Mouse (Mus musculus) midbrain, embryonic 16.5 days (tissue): ENCODE measurements around the gene Man2a2. TPM values are rescaled to one million over a fixed set of nuclear protein-coding genes. Genes with fewer than 3 reads are reported as not detected.

Experiments used
- ATAC-seq: fragments of 200-750 bp; cut with Nextera tagmentation; 2 replicates; pipeline ENCODE4 v1.8.0; 2017; ENCODE audit warnings: moderate TSS enrichment
- H3K27ac ChIP-seq: fragments of 300-500 bp; sonication (generic); 2 replicates; pipeline ENCODE4 v1.5.1; 2014; ENCODE audit warnings: mild to moderate bottlenecking, low read length, mixed read lengths
- H3K27me3 ChIP-seq: fragments of 300-500 bp; sonication (generic); 2 replicates; pipeline ENCODE4 v1.6.1; 2014; ENCODE audit warnings: low read depth, low read length, mixed read lengths; ENCODE audit not compliant: control insufficient read depth, insufficient read depth
- H3K36me3 ChIP-seq: fragments of 300-500 bp; sonication (generic); 2 replicates; pipeline ENCODE4 v1.6.1; 2014; ENCODE audit warnings: mild to moderate bottlenecking, low read length, moderate library complexity, mixed read lengths; ENCODE audit not compliant: control insufficient read depth, insufficient read depth
- H3K4me1 ChIP-seq: fragments of 300-500 bp; sonication (generic); 2 replicates; pipeline ENCODE4 v1.6.1; 2014; ENCODE audit warnings: mild to moderate bottlenecking, low read length, mixed read lengths; ENCODE audit not compliant: control insufficient read depth, insufficient read depth
- H3K4me2 ChIP-seq: fragments of 300-500 bp; sonication (generic); 2 replicates; pipeline ENCODE4 v1.6.1; 2014; ENCODE audit warnings: mild to moderate bottlenecking, low read length, mixed read lengths
- H3K4me3 ChIP-seq: fragments of 300-500 bp; sonication (generic); 2 replicates; pipeline ENCODE4 v1.5.1; 2014; ENCODE audit warnings: low read depth, mild to moderate bottlenecking, low read length, moderate library complexity, mixed read lengths
- H3K9ac ChIP-seq: fragments of 300-500 bp; sonication (generic); 2 replicates; pipeline ENCODE4 v1.6.1; 2014; ENCODE audit warnings: low read depth, low read length, mixed read lengths
- H3K9me3 ChIP-seq: fragments of 300-500 bp; sonication (generic); replicated peaks from 2 replicates; pipeline ENCODE4 v1.6.1; 2014; ENCODE audit warnings: mild to moderate bottlenecking, low read length, mixed read lengths; ENCODE audit not compliant: control insufficient read depth, poor library complexity, severe bottlenecking
- WGBS: fragments of 180-500 bp; shearing (Covaris S2); extraction: QIAGEN DNeasy Blood & Tissue Kit; methylation state at CpG from one replicate; pipeline ENCODE4 v1.1.7; 2014; 5-methylcytosine and 5-hydroxymethylcytosine counted together
- polyA plus RNA-seq: library from polyadenylated mRNA; unstranded; fragments of >200 nt; fragmentation: Nextera tagmentation; extraction: Ambion mirVana; gene quantifications from 2 replicates; pipeline ENCODE4 v1.2.1, GENCODE M21; 2015

Gene Man2a2
- polyA plus RNA-seq, 1 experiment from 2014 or later, result 25.2 TPM

- Histone ChIP-seq H3K4me1 (no peaks in the 10 kb centered on the region), H3K9me3 (no peaks in the 10 kb centered on the region), H3K4me2 (no peak overlapping the region), H3K4me3 (no peak overlapping the region), H3K36me3 (no peaks in the 10 kb centered on the region), H3K9ac (no peak overlapping the region), H3K27ac (no peak overlapping the region), H3K27me3 (no peaks in the 10 kb centered on the region)
- WGBS, result 66% methylated on average over 10 of the region's 10 CpGs
- ATAC-seq, result no peak
These were observed 41.1 kb upstream of the Man2a2 start for GRCm38 (mm10) chr7:80412279-80412678.

DNA sequence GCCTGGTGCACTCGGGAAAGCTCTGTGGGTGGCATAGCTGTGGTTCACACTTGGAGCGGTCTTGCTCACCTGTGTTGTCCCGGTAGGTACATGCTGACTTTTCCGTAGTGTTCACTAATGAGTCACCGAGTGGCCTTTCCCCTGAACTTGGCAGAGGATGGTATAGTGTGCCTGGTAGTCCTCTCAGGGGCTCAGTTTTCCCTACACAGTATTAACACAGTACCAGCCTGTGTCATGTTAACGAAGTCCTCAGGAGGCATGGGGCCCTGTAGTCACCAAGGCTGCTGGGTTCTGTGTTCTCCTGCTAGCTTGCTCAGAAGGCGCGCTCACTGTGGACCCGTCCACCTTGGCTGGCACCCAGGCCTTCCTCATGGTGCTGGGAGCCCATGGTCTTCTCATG is 39.2 kb upstream of the Man2a2 start:
- H3K9me3 ChIP-seq, result no peaks in the 10 kb centered on the region
- no peaks in the 10 kb centered on the region for H3K36me3 ChIP-seq
- H3K4me2 ChIP-seq, result no peak overlapping the region
- H3K9ac ChIP-seq, result no peak overlapping the region
- H3K4me3 ChIP-seq, result no peak overlapping the region
- H3K4me1 ChIP-seq, result no peaks in the 10 kb centered on the region
- H3K27me3 ChIP-seq, result no peaks in the 10 kb centered on the region; the same call in 1 of the 2 replicates
- 82% methylated on average over 9 of the region's 9 CpGs for WGBS
- no peak for ATAC-seq
- H3K27ac ChIP-seq, result no peak overlapping the region

GRCm38 (mm10) chr7:80407712-80408111 is 36.5 kb upstream of the Man2a2 start:
- no peaks in the 10 kb centered on the region for H3K36me3 ChIP-seq
- H3K27me3 ChIP-seq, result peaks cover 3% of the 10 kb centered on the region; the same call in 1 of the 2 replicates
- no peaks in the 10 kb centered on the region for H3K9me3 ChIP-seq
- ATAC-seq, result no peak
- H3K27ac ChIP-seq, result no peak overlapping the region
- H3K4me1 ChIP-seq, result peaks cover 2% of the 10 kb centered on the region; the same call in 1 of the 2 replicates
- no peak overlapping the region for H3K4me2 ChIP-seq
- 80% methylated on average over 9 of the region's 9 CpGs for WGBS
- H3K4me3 ChIP-seq, result no peak overlapping the region
- no peak overlapping the region for H3K9ac ChIP-seq

GRCm38 (mm10) chr7:80406186-80406585 is 35.0 kb upstream of the Man2a2 start:
- Histone ChIP-seq H3K4me2 (no peak overlapping the region), H3K4me3 (no peak overlapping the region), H3K36me3 (no peaks in the 10 kb centered on the region), H3K27me3 (peaks cover 3% of the 10 kb centered on the region; the same call in 1 of the 2 replicates), H3K4me1 (peaks cover 7% of the 10 kb centered on the region), H3K9me3 (no peaks in the 10 kb centered on the region), H3K9ac (no peak overlapping the region), H3K27ac (no peak overlapping the region)
- ATAC-seq, result no peak
- 83% methylated on average over 3 of the region's 3 CpGs for WGBS

- Histone ChIP-seq H3K9me3 (no peaks in the 10 kb centered on the region), H3K27ac (no peak within 1 kb of the TSS), H3K9ac (no peak within 1 kb of the TSS), H3K4me3 (no peak within 1 kb of the TSS), H3K4me2 (no peak within 1 kb of the TSS), H3K4me1 (peaks cover 16% of the 10 kb centered on the region), H3K27me3 (peaks cover 3% of the 10 kb centered on the region; the same call in 1 of the 2 replicates), H3K36me3 (no peaks in the 10 kb centered on the region)
- ATAC-seq, result no peak
- WGBS, result 78% methylated on average over 9 of the region's 9 CpGs
These were observed 34.1 kb upstream of the Man2a2 start, which contains the start of gene Furin for GRCm38 (mm10) chr7:80405188-80405695. TSS of gene Furin (minus strand) at chr7:80405436.

GRCm38 (mm10) chr7:80404101-80404894 is 33.1 kb upstream of the Man2a2 start:
- Histone ChIP-seq H3K27ac (no peak overlapping the region), H3K4me3 (no peak overlapping the region), H3K9ac (no peak overlapping the region), H3K36me3 (no peaks in the 10 kb centered on the region), H3K4me1 (peaks cover 25% of the 10 kb centered on the region), H3K4me2 (no peak overlapping the region), H3K9me3 (no peaks in the 10 kb centered on the region), H3K27me3 (peaks cover 3% of the 10 kb centered on the region; the same call in 1 of the 2 replicates)
- 66% methylated on average over 7 of the region's 7 CpGs for WGBS
- ATAC-seq, result no peak

- Histone ChIP-seq H3K36me3 (no peaks in the 10 kb centered on the region), H3K9ac (no peak overlapping the region), H3K9me3 (no peaks in the 10 kb centered on the region), H3K4me2 (peak overlapping the region; percentile 65), H3K4me1 (peaks cover 28% of the 10 kb centered on the region), H3K4me3 (no peak overlapping the region), H3K27ac (no peak overlapping the region), H3K27me3 (peaks cover 3% of the 10 kb centered on the region; the same call in 1 of the 2 replicates)
- ATAC-seq, result no peak
- WGBS, result 51% methylated on average over 9 of the region's 9 CpGs
These were observed 32.4 kb upstream of the Man2a2 start for GRCm38 (mm10) chr7:80403551-80403950.

DNA sequence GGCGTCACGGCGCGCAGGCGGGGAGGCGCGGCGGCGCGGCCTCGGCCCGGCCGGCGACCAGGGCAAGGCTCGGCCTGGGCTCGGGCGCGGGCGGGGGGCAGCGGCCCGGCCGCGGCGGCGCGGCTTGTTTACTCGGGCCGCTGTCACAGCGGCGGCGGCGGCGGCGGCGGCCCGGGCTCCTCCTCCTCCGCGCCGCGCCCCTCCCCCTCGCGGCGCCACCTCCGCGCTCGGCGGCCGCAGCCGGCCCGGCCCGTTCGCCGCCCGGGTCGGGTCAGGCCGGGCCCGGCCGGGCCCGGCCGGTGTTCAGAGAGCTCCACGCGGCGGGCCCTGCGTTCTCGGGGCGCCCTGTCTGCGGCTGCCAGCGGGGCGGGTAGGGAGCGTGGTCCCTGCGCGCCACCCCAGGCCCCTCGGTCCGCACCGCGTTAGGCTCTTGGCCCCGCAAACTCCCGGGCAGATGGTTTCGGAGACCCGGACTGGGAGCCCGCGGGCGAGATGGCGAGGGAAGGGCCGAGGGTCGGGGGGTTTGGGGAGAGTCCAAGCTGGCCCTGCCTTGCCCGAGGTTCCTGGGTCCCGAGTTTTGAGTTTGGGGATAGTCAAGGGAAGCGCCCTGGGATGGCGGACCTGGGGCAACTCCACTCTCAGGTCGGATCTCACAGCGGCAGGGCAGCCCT is 31.6 kb upstream of the Man2a2 start:
- peak overlapping the region; percentile 97 for H3K9ac ChIP-seq
- no peaks in the 10 kb centered on the region for H3K36me3 ChIP-seq
- H3K27ac ChIP-seq, result peak overlapping the region; percentile 79
- H3K4me3 ChIP-seq, result peak overlapping the region; percentile 92
- no peaks in the 10 kb centered on the region for H3K9me3 ChIP-seq
- peaks cover 3% of the 10 kb centered on the region; the same call in 1 of the 2 replicates for H3K27me3 ChIP-seq
- peak; percentile 72 for ATAC-seq
- peaks cover 28% of the 10 kb centered on the region for H3K4me1 ChIP-seq
- H3K4me2 ChIP-seq, result peak overlapping the region; percentile 65
- under 1% methylated on average over 42 of the region's 92 CpGs for WGBS
